Mouse (Mus musculus) hindbrain, embryonic 14.5 days (tissue): ENCODE results near the gene Rnf19b. TPM values are rescaled to one million over a fixed set of nuclear protein-coding genes. Genes with fewer than 3 reads are reported as not detected.

Experiments
- ATAC-seq: fragments of 200-750 bp; cut with Nextera tagmentation; 2 replicates; pipeline ENCODE4 v1.8.0; 2017; ENCODE audit warnings: moderate number of reproducible peaks, mild to moderate bottlenecking, moderate TSS enrichment, moderate library complexity; ENCODE audit not compliant: low FRiP score
- DNase-seq: peaks from one replicate; pipeline ENCODE4 v3.0.0-alpha.2; 2015; ENCODE audit warnings: low spot score
- H3K27ac ChIP-seq: fragments of 300-500 bp; sonication (generic); 2 replicates; pipeline ENCODE4 v1.5.1; 2014; ENCODE audit warnings: mild to moderate bottlenecking, moderate library complexity
- H3K27me3 ChIP-seq: fragments of 300-500 bp; sonication (generic); 2 replicates; pipeline ENCODE4 v1.6.1; 2014; ENCODE audit warnings: mild to moderate bottlenecking, low read length, mixed read lengths; ENCODE audit not compliant: control insufficient read depth, insufficient read depth
- H3K36me3 ChIP-seq: fragments of 300-500 bp; sonication (generic); replicated peaks from 2 replicates; pipeline ENCODE4 v1.6.1; 2014; ENCODE audit not compliant: control insufficient read depth, insufficient read depth
- H3K4me1 ChIP-seq: fragments of 300-500 bp; sonication (generic); replicated peaks from 2 replicates; pipeline ENCODE4 v1.6.1; 2014; ENCODE audit warnings: antibody characterized with exemption, low read length, mixed read lengths; ENCODE audit not compliant: control insufficient read depth, insufficient read depth
- H3K4me2 ChIP-seq: fragments of 300-500 bp; sonication (generic); replicated peaks from 2 replicates; pipeline ENCODE4 v1.6.1; 2014; ENCODE audit warnings: mild to moderate bottlenecking, moderate library complexity
- H3K4me3 ChIP-seq: fragments of 300-500 bp; sonication (generic); replicated peaks from 2 replicates; pipeline ENCODE4 v1.5.1; 2014; ENCODE audit warnings: mild to moderate bottlenecking, low read length
- H3K9ac ChIP-seq: fragments of 300-500 bp; sonication (generic); 2 replicates; pipeline ENCODE4 v1.6.1; 2014
- H3K9me3 ChIP-seq: fragments of 300-500 bp; sonication (generic); 2 replicates; pipeline ENCODE4 v1.6.1; 2016; ENCODE audit warnings: low read length; ENCODE audit not compliant: control insufficient read depth
- WGBS: fragments of 180-500 bp; shearing (Covaris S2); extraction: QIAGEN DNeasy Blood & Tissue Kit; methylation state at CpG from one replicate; pipeline ENCODE4 v1.1.7; 2014; 5-methylcytosine and 5-hydroxymethylcytosine counted together
- polyA plus RNA-seq: library from polyadenylated mRNA; unstranded; fragments of >200 nt; fragmentation: Nextera tagmentation; extraction: Ambion mirVana; gene quantifications from 2 replicates; pipeline ENCODE4 v1.2.1, GENCODE M21; 2014

Rnf19b gene
- polyA plus RNA-seq, 1 experiment from 2014 or later = 35.5 TPM

GRCm38 (mm10) chr4:129120520-129121445 is 62.7 kb downstream of the Rnf19b start:
- Histone ChIP-seq H3K9ac (peak overlapping the region; percentile 73), H3K4me1 (peaks cover 27% of the 10 kb centered on the region), H3K27ac (no peak overlapping the region; the same call in 1 of the 2 replicates), H3K4me3 (peak overlapping the region; percentile 50), H3K9me3 (no peaks in the 10 kb centered on the region), H3K27me3 (peaks cover 33% of the 10 kb centered on the region; the same call in 1 of the 2 replicates), H3K4me2 (peak overlapping the region; percentile 91), H3K36me3 (no peaks in the 10 kb centered on the region)
- DNase-seq = no peak
- peak; percentile 22; the same call in 1 of the 2 replicates for ATAC-seq
- WGBS = under 1% methylated on average over 47 of the region's 59 CpGs

DNA sequence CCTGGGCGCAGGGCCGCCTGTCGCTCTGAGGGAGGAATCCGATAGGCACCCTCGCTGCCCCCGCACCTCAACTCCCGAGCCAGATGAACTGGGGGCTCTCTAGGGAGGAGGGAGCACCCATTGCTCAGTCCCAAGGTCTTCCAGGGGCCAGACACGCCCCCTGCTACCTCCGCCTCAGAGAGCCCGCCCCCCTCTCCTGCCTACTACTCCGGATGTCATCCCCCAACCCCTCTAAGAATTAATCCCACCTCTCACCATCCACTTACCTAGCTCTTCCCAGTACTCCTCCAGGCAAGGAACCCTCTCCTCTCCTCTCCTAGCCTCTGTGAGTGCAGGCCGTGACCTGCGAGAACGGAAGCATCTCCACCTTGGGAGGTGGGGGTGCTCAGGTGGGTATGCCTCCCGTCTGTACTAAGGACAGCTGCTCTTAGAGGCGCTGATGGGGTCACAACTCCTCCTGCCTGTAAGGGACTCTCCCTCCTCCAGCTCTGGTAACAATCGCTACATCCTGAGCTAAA is 63.6 kb downstream of the Rnf19b start, which contains the start of gene Hpca:
Hpca (minus strand) TSS at position 468 of the 518 bp plus-strand sequence.
- Histone ChIP-seq H3K27me3 (peaks cover 33% of the 10 kb centered on the region; the same call in 1 of the 2 replicates), H3K27ac (no peak within 1 kb of the TSS; the same call in 1 of the 2 replicates)

GRCm38 (mm10) chr4:129122107-129122506 is 64.0 kb downstream of the Rnf19b start:
- Histone ChIP-seq H3K36me3 (no peaks in the 10 kb centered on the region), H3K27me3 (peaks cover 33% of the 10 kb centered on the region; the same call in 1 of the 2 replicates), H3K9ac (no peak overlapping the region), H3K27ac (no peak overlapping the region), H3K4me1 (peaks cover 30% of the 10 kb centered on the region), H3K9me3 (no peaks in the 10 kb centered on the region), H3K4me2 (peak overlapping the region; percentile 91; the same call in 1 of the 2 replicates), H3K4me3 (no peak overlapping the region)
- 29% methylated on average over 9 of the region's 9 CpGs for WGBS
- no peak for ATAC-seq
- no peak for DNase-seq

More for the DNA sequence above, 63.6 kb downstream of the Rnf19b start, which contains the start of gene Hpca:
- H3K36me3 ChIP-seq = no peaks in the 10 kb centered on the region
- H3K4me2 ChIP-seq = peak within 1 kb of the TSS; percentile 91
- H3K4me1 ChIP-seq = peaks cover 30% of the 10 kb centered on the region
- no peaks in the 10 kb centered on the region for H3K9me3 ChIP-seq
- under 1% methylated on average over 11 of the region's 17 CpGs for WGBS
- DNase-seq (no peak), ATAC-seq (peak; percentile 19; the same call in 1 of the 2 replicates)
- peak within 1 kb of the TSS; percentile 73 for H3K9ac ChIP-seq
- peak within 1 kb of the TSS; percentile 50 for H3K4me3 ChIP-seq

- H3K4me2 ChIP-seq = no peak overlapping the region
- H3K27me3 ChIP-seq = peaks cover 33% of the 10 kb centered on the region; the same call in 1 of the 2 replicates
- peaks cover 30% of the 10 kb centered on the region for H3K4me1 ChIP-seq
- no peak overlapping the region for H3K27ac ChIP-seq
- no peaks in the 10 kb centered on the region for H3K9me3 ChIP-seq
- WGBS = 37% methylated on average over 8 of the region's 8 CpGs
- no peak overlapping the region for H3K9ac ChIP-seq
- no peaks in the 10 kb centered on the region for H3K36me3 ChIP-seq
- H3K4me3 ChIP-seq = no peak overlapping the region
- ATAC-seq (no peak), DNase-seq (no peak)
Observed at GRCm38 (mm10) chr4:129122719-129123118, 64.6 kb downstream of the Rnf19b start.

GRCm38 (mm10) chr4:129124652-129125146 is 66.6 kb downstream of the Rnf19b start:
- H3K4me2 ChIP-seq = peak overlapping the region; percentile 34
- H3K4me1 ChIP-seq = peaks cover 45% of the 10 kb centered on the region
- peak overlapping the region; percentile 28 for H3K9ac ChIP-seq
- 3% methylated on average over 13 of the region's 13 CpGs for WGBS
- no peak for ATAC-seq
- H3K9me3 ChIP-seq = no peaks in the 10 kb centered on the region
- peaks cover 28% of the 10 kb centered on the region; the same call in 1 of the 2 replicates for H3K27me3 ChIP-seq
- no peaks in the 10 kb centered on the region for H3K36me3 ChIP-seq
- no peak overlapping the region for H3K4me3 ChIP-seq
- DNase-seq = no peak
- H3K27ac ChIP-seq = no peak overlapping the region

- H3K27ac ChIP-seq = no peak overlapping the region
- H3K4me3 ChIP-seq = 0 out of 2 replicates have a peak overlapping the region, but pooled peaks have one; percentile 6
- no peak overlapping the region for H3K9ac ChIP-seq
- peak overlapping the region; percentile 34 for H3K4me2 ChIP-seq
- H3K36me3 ChIP-seq = no peaks in the 10 kb centered on the region
- H3K27me3 ChIP-seq = peaks cover 16% of the 10 kb centered on the region; the same call in 1 of the 2 replicates
- WGBS = 11% methylated on average over 19 of the region's 19 CpGs
- ATAC-seq (no peak), DNase-seq (no peak)
- no peaks in the 10 kb centered on the region for H3K9me3 ChIP-seq
- peaks cover 50% of the 10 kb centered on the region for H3K4me1 ChIP-seq
Observed at GRCm38 (mm10) chr4:129125736-129126451, 67.8 kb downstream of the Rnf19b start.

GRCm38 (mm10) chr4:129128582-129129338 is 70.7 kb downstream of the Rnf19b start:
- DNase-seq (no peak), ATAC-seq (no peak)
- Histone ChIP-seq H3K36me3 (no peaks in the 10 kb centered on the region), H3K4me1 (peaks cover 42% of the 10 kb centered on the region), H3K9ac (no peak overlapping the region), H3K27me3 (no peaks in the 10 kb centered on the region), H3K4me3 (no peak overlapping the region), H3K9me3 (no peaks in the 10 kb centered on the region), H3K27ac (no peak overlapping the region), H3K4me2 (no peak overlapping the region)
- 62% methylated on average over 13 of the region's 13 CpGs for WGBS

- Histone ChIP-seq H3K4me1 (peaks cover 42% of the 10 kb centered on the region), H3K27ac (no peak overlapping the region), H3K4me3 (no peak overlapping the region), H3K4me2 (no peak overlapping the region), H3K9ac (no peak overlapping the region), H3K27me3 (no peaks in the 10 kb centered on the region), H3K9me3 (no peaks in the 10 kb centered on the region), H3K36me3 (no peaks in the 10 kb centered on the region)
- DNase-seq (no peak), ATAC-seq (no peak)
- 47% methylated on average over 9 of the region's 9 CpGs for WGBS
Observed at GRCm38 (mm10) chr4:129129387-129129786, 71.3 kb downstream of the Rnf19b start.
